Mouse (Mus musculus) heart, embryonic 15.5 days (tissue): ENCODE data around the gene Sepsecs. TPM values are rescaled to one million over a fixed set of nuclear protein-coding genes. Genes with fewer than 3 reads are reported as not detected.

ENCODE experiments used
- ATAC-seq: fragments of 200-750 bp; cut with Nextera tagmentation; replicated peaks from 2 replicates; pipeline ENCODE4 v1.8.0; 2017; ENCODE audit warnings: low read depth, moderate TSS enrichment; ENCODE audit not compliant: insufficient number of reproducible peaks, insufficient read depth, low FRiP score
- H3K27ac ChIP-seq: fragments of 300-500 bp; sonication (generic); 2 replicates; pipeline ENCODE4 v1.5.1; 2015; ENCODE audit warnings: mild to moderate bottlenecking, inconsistent platforms
- H3K27me3 ChIP-seq: fragments of 300-500 bp; sonication (generic); 2 replicates; pipeline ENCODE4 v1.6.1; 2015; ENCODE audit warnings: inconsistent platforms
- H3K36me3 ChIP-seq: fragments of 300-500 bp; sonication (generic); 2 replicates; pipeline ENCODE4 v1.6.1; 2015; ENCODE audit warnings: mild to moderate bottlenecking, inconsistent platforms
- H3K4me1 ChIP-seq: fragments of 300-500 bp; sonication (generic); replicated peaks from 2 replicates; pipeline ENCODE4 v1.6.1; 2015; ENCODE audit warnings: inconsistent platforms
- H3K4me2 ChIP-seq: fragments of 300-500 bp; sonication (generic); 2 replicates; pipeline ENCODE4 v1.6.1; 2015; ENCODE audit warnings: inconsistent platforms, mild to moderate bottlenecking, moderate library complexity
- H3K4me3 ChIP-seq: fragments of 300-500 bp; sonication (generic); 2 replicates; pipeline ENCODE4 v1.5.1; 2015; ENCODE audit warnings: mild to moderate bottlenecking, inconsistent platforms
- H3K9ac ChIP-seq: fragments of 300-500 bp; sonication (generic); 2 replicates; pipeline ENCODE4 v1.6.1; 2015; ENCODE audit warnings: mild to moderate bottlenecking, inconsistent platforms
- H3K9me3 ChIP-seq: fragments of 300-500 bp; sonication (generic); replicated peaks from 2 replicates; pipeline ENCODE4 v1.6.1; 2016; ENCODE audit warnings: inconsistent platforms
- WGBS: fragments of 180-500 bp; shearing (Covaris S2); methylation state at CpG from one replicate; pipeline ENCODE4 v1.1.7; 2015; ENCODE audit warnings: mixed read lengths; 5-methylcytosine and 5-hydroxymethylcytosine counted together
- polyA plus RNA-seq: library from polyadenylated mRNA; unstranded; fragments of >200 nt; fragmentation: Nextera tagmentation; extraction: Ambion mirVana; gene quantifications from 2 replicates; pipeline ENCODE4 v1.2.1, GENCODE M21; 2015

Sepsecs gene
- polyA plus RNA-seq, 1 experiment from 2014 or later, result 5.1 TPM

DNA sequence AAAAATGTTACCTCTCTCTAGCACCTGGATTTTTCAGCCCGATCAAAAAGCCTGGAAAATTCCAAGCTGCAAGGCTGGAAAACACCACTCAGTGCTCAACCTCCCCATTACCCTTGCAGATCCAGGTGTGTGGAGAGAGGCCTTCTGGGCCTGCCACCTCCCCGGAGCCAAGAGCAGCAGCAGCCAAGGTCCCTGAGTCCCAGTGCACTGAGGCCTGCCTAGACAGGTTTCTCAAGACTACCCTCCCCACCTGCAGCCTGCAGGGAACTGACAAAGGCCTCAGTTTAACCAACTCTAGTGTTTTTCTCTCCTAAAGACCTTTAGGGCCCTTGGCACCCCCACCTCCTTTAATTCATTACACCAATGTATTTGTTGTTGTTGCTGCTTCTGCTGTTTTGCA lies 46.4 kb downstream of the Sepsecs start:
- no peak for ATAC-seq

DNA sequence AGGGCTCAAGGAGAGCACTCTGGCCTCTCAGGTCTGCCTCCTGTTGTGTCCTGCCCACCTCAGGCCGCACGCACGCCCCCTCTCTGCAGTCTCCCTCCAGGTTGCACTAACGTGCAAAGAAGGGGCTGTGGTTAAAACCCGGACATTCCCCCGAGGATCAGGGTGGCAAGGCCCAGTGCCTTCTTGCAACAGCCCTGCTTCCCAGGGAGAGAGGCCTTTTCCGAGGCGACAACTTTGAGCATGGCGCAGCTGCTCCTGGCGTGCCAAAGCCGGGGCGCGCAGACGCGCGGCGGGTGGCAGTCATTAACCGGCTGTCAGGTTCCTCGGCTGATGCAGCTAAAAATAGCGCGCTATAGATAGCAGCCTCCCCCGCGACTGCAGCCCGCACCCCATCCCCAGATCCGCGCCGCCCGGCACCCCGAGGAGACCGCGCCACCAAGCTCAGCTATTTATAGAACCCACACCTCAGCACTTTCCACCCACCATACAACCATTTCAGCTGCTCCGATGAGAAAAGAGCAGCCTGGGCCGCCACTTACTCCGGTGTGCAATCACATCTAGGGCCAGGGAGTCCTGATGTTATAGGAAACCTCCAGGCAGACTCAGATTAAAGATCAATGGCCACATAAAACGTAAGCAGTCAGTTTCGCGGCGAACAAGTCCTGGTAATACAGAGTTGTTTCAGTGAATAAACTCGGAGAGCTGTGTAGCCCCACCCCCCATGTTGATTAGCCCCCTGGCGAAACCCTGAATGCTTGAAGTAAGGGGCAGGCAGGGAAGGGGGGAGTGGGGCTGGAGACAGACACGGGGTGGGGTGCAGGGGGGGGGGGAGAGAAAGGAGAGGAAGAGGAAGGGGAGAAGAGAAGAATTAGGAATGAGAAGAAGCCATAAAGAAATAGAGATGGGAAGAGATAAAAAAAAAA lies 50.9 kb downstream of the Sepsecs start:
- Histone ChIP-seq H3K4me1 (peaks cover 38% of the 10 kb centered on the region), H3K4me3 (peak overlapping the region; percentile 44), H3K9ac (peak overlapping the region; percentile 40), H3K4me2 (peak overlapping the region; percentile 69), H3K36me3 (no peaks in the 10 kb centered on the region), H3K27me3 (no peaks in the 10 kb centered on the region), H3K9me3 (no peaks in the 10 kb centered on the region), H3K27ac (peak overlapping the region; percentile 94)
- 1% methylated on average over 41 of the region's 41 CpGs for WGBS
- ATAC-seq, result peak; percentile 89

More for the DNA sequence above, 46.4 kb downstream of the Sepsecs start:
- no peaks in the 10 kb centered on the region for H3K9me3 ChIP-seq
- no peak overlapping the region for H3K4me2 ChIP-seq
- H3K27ac ChIP-seq, result no peak overlapping the region
- no peaks in the 10 kb centered on the region for H3K36me3 ChIP-seq
- H3K9ac ChIP-seq, result no peak overlapping the region
- 64% methylated on average over 2 of the region's 2 CpGs for WGBS
- H3K4me1 ChIP-seq, result peaks cover 13% of the 10 kb centered on the region
- no peaks in the 10 kb centered on the region for H3K27me3 ChIP-seq
- H3K4me3 ChIP-seq, result no peak overlapping the region

DNA sequence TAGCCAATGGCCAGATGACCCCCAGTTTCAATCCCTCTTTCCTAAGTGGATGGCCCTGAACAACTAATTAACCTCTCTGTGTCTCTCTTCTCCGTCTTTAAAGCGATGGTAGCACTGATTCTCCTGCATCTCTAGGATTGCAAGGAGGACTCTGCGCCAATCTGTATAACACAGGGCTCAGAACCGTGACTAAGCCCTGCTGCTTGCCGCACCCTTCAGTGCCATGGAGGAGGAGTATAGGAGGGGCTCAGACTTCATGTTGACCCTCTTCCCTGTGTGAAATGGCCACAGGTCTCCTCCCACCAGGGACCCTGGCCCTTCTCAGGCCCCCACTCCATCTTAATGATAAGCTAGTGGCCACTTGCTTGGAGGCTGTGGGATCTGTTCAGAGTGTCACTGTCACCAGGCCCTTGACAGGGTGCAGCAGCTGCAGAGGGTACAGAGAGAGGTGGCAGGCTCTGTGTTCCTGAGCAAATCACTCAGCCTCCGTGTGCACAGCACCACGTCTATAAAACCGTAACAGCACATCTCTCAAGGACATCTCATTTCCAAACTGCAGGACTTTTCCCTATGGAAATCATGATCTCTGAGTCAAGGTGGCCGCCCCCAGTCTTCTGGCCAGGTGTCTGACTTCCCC lies 51.7 kb downstream of the Sepsecs start:
- 0 out of 2 replicates have a peak overlapping the region, but pooled peaks have one; percentile 40 for H3K9ac ChIP-seq
- peak; percentile 29; the same call in 1 of the 2 replicates for ATAC-seq
- WGBS, result 41% methylated on average over 9 of the region's 9 CpGs

DNA sequence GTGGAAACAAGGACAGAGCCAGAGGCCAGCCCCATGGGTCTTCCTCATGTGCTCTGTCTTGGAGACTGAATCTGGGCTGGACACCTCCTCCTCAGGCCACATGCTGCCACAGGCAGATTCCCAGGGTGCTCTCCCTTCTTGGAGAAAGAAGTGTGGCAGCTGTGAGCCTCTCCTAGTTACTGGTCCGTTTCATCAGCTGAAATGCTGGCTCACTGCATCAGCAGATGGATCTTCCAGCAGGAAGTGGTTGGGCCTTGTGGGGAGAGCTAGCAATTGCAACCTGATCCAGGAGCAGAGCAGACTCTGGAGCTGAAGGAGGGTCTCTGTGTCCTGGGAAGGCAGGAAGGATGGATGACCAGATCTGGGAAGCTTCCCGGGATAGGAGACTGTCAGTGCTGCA lies 53.0 kb downstream of the Sepsecs start:
- Histone ChIP-seq H3K27ac (peak overlapping the region; percentile 37; the same call in 1 of the 2 replicates), H3K9me3 (no peaks in the 10 kb centered on the region), H3K27me3 (no peaks in the 10 kb centered on the region), H3K4me3 (no peak overlapping the region), H3K36me3 (no peaks in the 10 kb centered on the region), H3K9ac (no peak overlapping the region), H3K4me1 (peaks cover 38% of the 10 kb centered on the region), H3K4me2 (no peak overlapping the region)
- WGBS, result 12% methylated on average over 2 of the region's 2 CpGs
- no peak for ATAC-seq

More for the DNA sequence above, 51.7 kb downstream of the Sepsecs start:
- Histone ChIP-seq H3K36me3 (no peaks in the 10 kb centered on the region), H3K27ac (peak overlapping the region; percentile 94), H3K4me2 (peak overlapping the region; percentile 69), H3K4me3 (peak overlapping the region; percentile 44), H3K27me3 (no peaks in the 10 kb centered on the region), H3K4me1 (peaks cover 38% of the 10 kb centered on the region), H3K9me3 (no peaks in the 10 kb centered on the region)

DNA sequence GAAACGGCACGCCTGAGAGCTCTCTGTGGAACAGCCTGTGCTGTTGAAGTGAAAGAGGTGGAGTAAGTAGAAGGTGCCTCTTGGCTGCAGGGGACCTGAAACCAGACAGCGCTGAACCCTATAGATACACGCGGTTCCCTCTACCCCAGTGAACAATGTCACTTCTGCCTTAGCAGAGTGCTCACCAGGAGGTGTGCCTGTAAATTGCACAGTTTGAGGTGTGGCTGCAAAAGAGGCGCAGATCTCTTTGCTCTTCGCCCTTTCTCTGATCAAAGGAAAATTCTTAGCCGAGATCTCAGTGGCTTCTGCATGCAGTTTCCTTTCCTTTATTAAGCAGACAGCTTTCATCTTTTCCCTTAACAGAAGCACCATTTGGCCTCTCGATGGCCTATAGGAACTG lies 54.1 kb downstream of the Sepsecs start:
- Histone ChIP-seq H3K27me3 (no peaks in the 10 kb centered on the region), H3K9me3 (no peaks in the 10 kb centered on the region), H3K36me3 (no peaks in the 10 kb centered on the region), H3K9ac (no peak overlapping the region), H3K27ac (no peak overlapping the region), H3K4me1 (peaks cover 38% of the 10 kb centered on the region), H3K4me3 (no peak overlapping the region), H3K4me2 (no peak overlapping the region)
- no peak for ATAC-seq
- 55% methylated on average over 9 of the region's 9 CpGs for WGBS

DNA sequence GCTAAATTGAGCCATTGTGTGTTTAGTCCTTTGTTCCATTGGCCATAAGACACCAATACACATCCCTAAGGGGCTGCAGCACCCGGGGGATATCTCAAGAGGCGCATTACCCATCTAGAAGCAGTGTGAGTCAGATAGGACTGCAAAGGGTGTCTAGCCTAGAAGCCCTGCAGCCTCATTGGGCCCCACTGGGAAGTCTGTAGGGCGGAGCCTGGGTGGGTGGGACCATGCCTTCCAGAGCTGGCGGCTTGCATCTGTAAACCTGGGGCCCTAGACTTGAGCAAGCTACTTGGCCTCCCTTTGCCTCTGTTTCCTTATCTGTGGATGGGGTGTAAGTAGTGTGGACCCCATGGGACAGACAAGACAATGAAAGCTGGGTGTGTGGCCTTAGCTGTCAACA lies 54.8 kb downstream of the Sepsecs start:
- H3K9me3 ChIP-seq, result no peaks in the 10 kb centered on the region
- H3K9ac ChIP-seq, result no peak overlapping the region
- no peaks in the 10 kb centered on the region for H3K27me3 ChIP-seq
- H3K36me3 ChIP-seq, result no peaks in the 10 kb centered on the region
- no peak for ATAC-seq
- H3K27ac ChIP-seq, result no peak overlapping the region
- H3K4me1 ChIP-seq, result peaks cover 44% of the 10 kb centered on the region
- no peak overlapping the region for H3K4me3 ChIP-seq
- WGBS, result 63% methylated on average over 4 of the region's 4 CpGs
- H3K4me2 ChIP-seq, result no peak overlapping the region

DNA sequence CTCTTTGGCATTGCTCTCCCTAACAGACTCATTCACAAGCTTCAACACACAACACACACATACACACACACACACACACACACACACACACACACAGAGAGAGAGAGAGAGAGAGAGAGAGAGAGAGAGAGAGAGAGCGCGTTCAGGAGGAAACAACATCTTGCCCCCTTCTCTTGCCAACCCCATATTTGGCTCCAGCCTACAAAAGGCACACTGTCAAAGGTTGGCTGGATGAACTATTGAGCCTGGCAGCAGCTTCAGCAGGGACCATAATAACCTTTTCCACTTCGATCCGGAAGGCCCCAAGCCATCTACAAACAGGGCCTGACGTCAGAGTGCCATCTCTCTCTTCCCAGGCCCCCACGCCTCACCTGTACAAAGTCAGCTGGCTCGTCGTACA lies 56.7 kb downstream of the Sepsecs start:
- Histone ChIP-seq H3K27ac (no peak overlapping the region), H3K9ac (no peak overlapping the region), H3K4me3 (no peak overlapping the region), H3K27me3 (no peaks in the 10 kb centered on the region), H3K4me1 (peaks cover 34% of the 10 kb centered on the region), H3K4me2 (no peak overlapping the region), H3K36me3 (no peaks in the 10 kb centered on the region), H3K9me3 (no peaks in the 10 kb centered on the region; the same call in 1 of the 2 replicates)
- ATAC-seq, result no peak
- WGBS, result 79% methylated on average over 8 of the region's 8 CpGs

DNA sequence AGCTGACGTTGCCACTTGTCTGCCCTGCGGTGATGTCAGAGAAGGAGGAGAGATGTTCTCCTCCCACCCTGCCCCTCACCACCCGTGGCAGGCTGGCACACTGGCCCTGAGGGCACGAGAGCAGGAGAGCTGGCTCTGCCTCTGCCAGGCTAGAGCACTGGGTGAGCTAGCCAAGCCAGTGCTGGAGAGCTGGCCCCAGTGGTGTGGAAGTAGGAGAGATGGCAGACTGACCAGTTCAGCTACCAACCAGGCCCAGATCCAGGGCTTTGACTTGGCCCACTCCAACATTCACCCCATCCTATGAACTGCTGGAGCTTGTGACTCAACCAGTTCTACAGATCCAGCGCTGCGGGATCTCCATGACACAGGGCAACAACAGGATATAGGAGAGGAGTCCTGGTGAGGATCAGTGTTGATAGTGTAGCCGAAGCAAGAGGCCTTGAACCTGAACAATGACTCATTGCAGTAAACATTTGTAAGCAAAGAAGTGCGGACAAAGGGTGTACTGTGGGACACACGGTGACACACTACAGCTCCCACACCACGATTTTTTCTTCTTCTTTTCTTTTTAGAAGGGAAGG lies 58.1 kb downstream of the Sepsecs start:
- H3K4me1 ChIP-seq, result peaks cover 22% of the 10 kb centered on the region
- H3K4me2 ChIP-seq, result no peak overlapping the region
- ATAC-seq, result no peak
- no peak overlapping the region for H3K4me3 ChIP-seq
- H3K36me3 ChIP-seq, result no peaks in the 10 kb centered on the region
- H3K9me3 ChIP-seq, result no peaks in the 10 kb centered on the region; the same call in 1 of the 2 replicates
- no peak overlapping the region for H3K27ac ChIP-seq
- WGBS, result 73% methylated on average over 10 of the region's 10 CpGs
- no peak overlapping the region for H3K9ac ChIP-seq
- H3K27me3 ChIP-seq, result no peaks in the 10 kb centered on the region

DNA sequence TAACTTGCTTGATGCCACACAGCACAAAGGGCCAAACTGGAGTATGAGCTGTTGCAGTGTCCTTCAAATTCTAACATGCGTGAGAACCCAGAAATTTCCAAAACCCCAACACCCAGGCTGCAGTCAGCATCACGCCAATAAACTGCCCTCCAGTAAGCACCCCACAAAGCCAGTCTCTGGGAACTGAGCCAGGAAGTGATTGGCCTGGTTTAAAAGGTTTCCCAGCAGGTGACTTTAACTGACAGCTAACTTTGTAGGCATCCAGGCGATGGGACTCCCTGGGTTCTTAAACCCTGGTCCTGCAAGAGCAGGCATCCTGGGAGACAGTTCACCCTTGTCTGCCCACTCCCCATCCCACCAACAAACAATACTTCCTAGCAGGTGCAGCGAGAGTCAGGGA lies 59.2 kb downstream of the Sepsecs start:
- no peaks in the 10 kb centered on the region for H3K27me3 ChIP-seq
- 67% methylated on average over 4 of the region's 4 CpGs for WGBS
- no peak overlapping the region for H3K27ac ChIP-seq
- H3K4me1 ChIP-seq, result peaks cover 11% of the 10 kb centered on the region; the same call in 1 of the 2 replicates
- H3K4me2 ChIP-seq, result no peak overlapping the region
- ATAC-seq, result no peak
- no peak overlapping the region for H3K4me3 ChIP-seq
- H3K9ac ChIP-seq, result no peak overlapping the region
- H3K36me3 ChIP-seq, result no peaks in the 10 kb centered on the region
- H3K9me3 ChIP-seq, result no peaks in the 10 kb centered on the region; the same call in 1 of the 2 replicates

DNA sequence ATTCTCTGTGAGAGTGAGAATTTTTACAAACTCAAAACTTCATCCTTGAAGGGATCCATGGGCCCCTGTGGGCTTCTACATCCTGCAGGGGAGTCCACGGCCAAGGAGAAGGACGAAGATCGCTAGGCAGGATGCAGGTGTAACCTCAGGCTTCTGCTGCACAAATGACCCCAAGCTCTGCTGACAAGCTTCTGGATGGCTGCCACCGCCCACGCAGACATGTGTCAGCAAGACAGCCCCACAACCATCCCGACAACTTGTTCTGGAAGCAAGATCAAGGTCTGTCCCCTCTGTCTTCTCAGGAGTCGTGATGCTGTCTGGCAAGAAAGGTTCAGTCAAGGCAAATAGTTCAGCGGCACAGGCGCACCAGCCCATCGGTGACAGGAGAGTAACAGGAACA lies 59.8 kb downstream of the Sepsecs start:
- no peak overlapping the region for H3K9ac ChIP-seq

DNA sequence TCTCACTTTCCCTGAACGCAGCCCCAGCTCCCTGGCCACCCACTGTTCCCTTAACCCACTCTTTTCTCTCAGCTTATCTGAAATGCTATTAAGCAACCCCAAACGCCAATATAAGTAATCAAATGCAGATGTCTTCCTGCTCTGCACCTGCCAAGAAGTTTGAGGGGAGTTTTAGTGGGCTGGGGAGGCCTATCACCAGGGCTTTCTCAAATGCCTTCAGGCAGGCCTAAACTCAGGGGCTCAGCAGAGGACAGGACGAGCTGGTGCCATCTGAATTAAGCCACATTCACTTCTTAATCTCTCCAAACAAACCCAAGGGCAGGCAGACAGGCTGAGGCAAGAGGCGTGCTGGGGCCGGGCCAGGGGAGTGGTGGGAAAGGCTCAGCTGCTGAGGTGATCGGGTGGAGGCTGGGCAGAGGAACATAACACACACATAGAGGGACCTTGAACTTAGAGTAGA lies 64.9 kb downstream of the Sepsecs start:
- no peak overlapping the region for H3K27ac ChIP-seq
- no peaks in the 10 kb centered on the region for H3K36me3 ChIP-seq
- no peak for ATAC-seq
- no peak overlapping the region for H3K9ac ChIP-seq
- no peak overlapping the region for H3K4me3 ChIP-seq
- 0 out of 2 replicates have a peak, but pooled peaks cover 1% of the 10 kb centered on the region for H3K4me1 ChIP-seq
- WGBS, result 51% methylated on average over 6 of the region's 6 CpGs
- H3K9me3 ChIP-seq, result no peaks in the 10 kb centered on the region; the same call in 1 of the 2 replicates
- no peaks in the 10 kb centered on the region for H3K27me3 ChIP-seq
- H3K4me2 ChIP-seq, result no peak overlapping the region

More for the DNA sequence above, 59.8 kb downstream of the Sepsecs start:
- H3K27ac ChIP-seq, result no peak overlapping the region
- H3K4me2 ChIP-seq, result no peak overlapping the region
- no peaks in the 10 kb centered on the region for H3K36me3 ChIP-seq
- WGBS, result 45% methylated on average over 10 of the region's 10 CpGs
- ATAC-seq, result no peak
- H3K4me1 ChIP-seq, result peaks cover 8% of the 10 kb centered on the region; the same call in 1 of the 2 replicates
- H3K4me3 ChIP-seq, result no peak overlapping the region
- H3K9me3 ChIP-seq, result no peaks in the 10 kb centered on the region; the same call in 1 of the 2 replicates
- no peaks in the 10 kb centered on the region for H3K27me3 ChIP-seq
